Mouse (Mus musculus): ENCODE measurements around the gene Pcif1. TPM values are rescaled to one million over a fixed set of nuclear protein-coding genes. Genes with fewer than 3 reads are reported as not detected.
"Not testable (repeated sequence)": the region's sequence is repeated elsewhere in the genome, so short reads cannot be mapped to it uniquely, and the experiment has no call there.

Gene Pcif1
- polyA plus RNA-seq, 1 experiment: 43.2 TPM

- TF ChIP-seq MYOD1 (IDR thresholded peaks at IDR 0.05; ENCODE audit: control insufficient read depth in 1 of 3, insufficient read length in 2 of 3, low read depth in 2 of 3) (no peak), USF1 (IDR thresholded peaks at IDR 0.05; ENCODE audit: low read depth) (no peak), POLR2AphosphoS2 (IDR thresholded peaks at IDR 0.05; ENCODE audit: insufficient read length, low read depth) (no peak), TCF3 (IDR thresholded peaks at IDR 0.05; ENCODE audit: insufficient read length, low read depth) (no peak), CEBPB (IDR thresholded peaks at IDR 0.05; ENCODE audit: insufficient read depth, poor library complexity, severe bottlenecking) (no peak), TCF12 (IDR thresholded peaks at IDR 0.05; ENCODE audit: insufficient read depth, poor library complexity, severe bottlenecking) (no peak), REST (IDR thresholded peaks at IDR 0.05; ENCODE audit: insufficient read depth, insufficient read length) (no peak), E2F4 (IDR thresholded peaks at IDR 0.05; ENCODE audit: insufficient read depth) (no peak), MYOG (IDR thresholded peaks at IDR 0.05; ENCODE audit: control insufficient read depth in 1 of 3, insufficient read depth in 1 of 3, insufficient read length in 2 of 3, low read depth in 2 of 3) (no peak), SRF (IDR thresholded peaks at IDR 0.05; ENCODE audit: control insufficient read depth, insufficient read length, low read depth) (no peak)
- Histone ChIP-seq H3K4me2 (ENCODE audit: low read depth) (peak overlapping the region; percentile 39), H3K27me3 (ENCODE audit: control insufficient read depth, insufficient read depth, insufficient read length) (no peaks in the 10 kb centered on the region), H3ac (ENCODE audit: control insufficient read depth, insufficient read length) (no peak overlapping the region), H3K79me2 (ENCODE audit: control insufficient read depth, insufficient read depth) (no peaks in the 10 kb centered on the region), H3K36me3 (ENCODE audit: control insufficient read depth, insufficient read depth) (no peaks in the 10 kb centered on the region), H3K4me3 (no peak overlapping the region)
Measured at GRCm38 (mm10) chr2:164859640-164860432, 19.3 kb upstream of the Pcif1 start.

GRCm38 (mm10) chr2:164861094-164861493 is 18.0 kb upstream of the Pcif1 start:
- TF ChIP-seq POLR2A (IDR thresholded peaks at IDR 0.05; ENCODE audit: insufficient read length, low read depth): no peak
- TF ChIP-seq POLR2AphosphoS2 (IDR thresholded peaks at IDR 0.05; ENCODE audit: insufficient read length, low read depth): no peak
- no peak for TF ChIP-seq MYOD1 (IDR thresholded peaks at IDR 0.05; ENCODE audit: control insufficient read depth in 1 of 3, insufficient read length in 2 of 3, low read depth in 2 of 3)
- no peak for TF ChIP-seq SRF (IDR thresholded peaks at IDR 0.05; ENCODE audit: control insufficient read depth, insufficient read length, low read depth)
- no peak for TF ChIP-seq MAX (IDR thresholded peaks at IDR 0.05; ENCODE audit: low read depth)
- TF ChIP-seq REST (IDR thresholded peaks at IDR 0.05; ENCODE audit: insufficient read depth, insufficient read length): no peak
- no peak for TF ChIP-seq USF1 (IDR thresholded peaks at IDR 0.05; ENCODE audit: low read depth)
- no peak for TF ChIP-seq E2F4 (IDR thresholded peaks at IDR 0.05; ENCODE audit: insufficient read depth)
- no peak for TF ChIP-seq TCF12 (IDR thresholded peaks at IDR 0.05; ENCODE audit: insufficient read depth, poor library complexity, severe bottlenecking)

GRCm38 (mm10) chr2:164862179-164862861 is 16.8 kb upstream of the Pcif1 start:
- Histone ChIP-seq H3K27me3 (ENCODE audit: control insufficient read depth, insufficient read depth, insufficient read length) (no peaks in the 10 kb centered on the region), H3K4me2 (ENCODE audit: low read depth) (peak overlapping the region; percentile 39)
- TF ChIP-seq USF1 (IDR thresholded peaks at IDR 0.05; ENCODE audit: low read depth) (peak; percentile 56), TCF3 (IDR thresholded peaks at IDR 0.05; ENCODE audit: insufficient read length, low read depth) (no peak), CEBPB (IDR thresholded peaks at IDR 0.05; ENCODE audit: insufficient read depth, poor library complexity, severe bottlenecking) (peak; percentile 78; the same call in 1 of the 2 replicates), SRF (IDR thresholded peaks at IDR 0.05; ENCODE audit: control insufficient read depth, insufficient read length, low read depth) (no peak), MYOD1 (IDR thresholded peaks at IDR 0.05; ENCODE audit: control insufficient read depth in 1 of 3, insufficient read length in 2 of 3, low read depth in 2 of 3) (peak in 2 of 3 experiments; percentile 19 to 61), POLR2AphosphoS2 (IDR thresholded peaks at IDR 0.05; ENCODE audit: insufficient read length, low read depth) (no peak), POLR2A (IDR thresholded peaks at IDR 0.05; ENCODE audit: insufficient read length, low read depth) (no peak), TCF12 (IDR thresholded peaks at IDR 0.05; ENCODE audit: insufficient read depth, poor library complexity, severe bottlenecking) (peak; percentile 75), MAX (IDR thresholded peaks at IDR 0.05; ENCODE audit: low read depth) (no peak), E2F4 (IDR thresholded peaks at IDR 0.05; ENCODE audit: insufficient read depth) (no peak), REST (IDR thresholded peaks at IDR 0.05; ENCODE audit: insufficient read depth, insufficient read length) (no peak), MYOG (IDR thresholded peaks at IDR 0.05; ENCODE audit: control insufficient read depth in 1 of 3, insufficient read depth in 1 of 3, insufficient read length in 2 of 3, low read depth in 2 of 3) (peak; percentile 28 to 80 (median 75))

More at GRCm38 (mm10) chr2:164861094-164861493, 18.0 kb upstream of the Pcif1 start:
- H3K4me3 ChIP-seq: no peak overlapping the region
- no peaks in the 10 kb centered on the region for H3K36me3 ChIP-seq (ENCODE audit: control insufficient read depth, insufficient read depth)
- H3K27me3 ChIP-seq (ENCODE audit: control insufficient read depth, insufficient read depth, insufficient read length): no peaks in the 10 kb centered on the region
- peak overlapping the region; percentile 39 for H3K4me2 ChIP-seq (ENCODE audit: low read depth)
- no peaks in the 10 kb centered on the region for H3K79me2 ChIP-seq (ENCODE audit: control insufficient read depth, insufficient read depth)
- no peak overlapping the region for H3ac ChIP-seq (ENCODE audit: control insufficient read depth, insufficient read length)

GRCm38 (mm10) chr2:164863411-164863810 is 15.7 kb upstream of the Pcif1 start:
- not testable (repeated sequence) for H3K36me3 ChIP-seq (ENCODE audit: control insufficient read depth, insufficient read depth); H3K4me3 ChIP-seq; H3K79me2 ChIP-seq (ENCODE audit: control insufficient read depth, insufficient read depth); H3K27me3 ChIP-seq (ENCODE audit: control insufficient read depth, insufficient read depth, insufficient read length); H3ac ChIP-seq (ENCODE audit: control insufficient read depth, insufficient read length); H3K4me2 ChIP-seq (ENCODE audit: low read depth)

More at GRCm38 (mm10) chr2:164862179-164862861, 16.8 kb upstream of the Pcif1 start:
- H3ac ChIP-seq (ENCODE audit: control insufficient read depth, insufficient read length): no peak overlapping the region
- H3K36me3 ChIP-seq (ENCODE audit: control insufficient read depth, insufficient read depth): no peaks in the 10 kb centered on the region
- H3K4me3 ChIP-seq: no peak overlapping the region
- H3K79me2 ChIP-seq (ENCODE audit: control insufficient read depth, insufficient read depth): no peaks in the 10 kb centered on the region
